Mouse (Mus musculus): Measurements from ENCODE around the gene Itga6. TPM values are rescaled to one million over a fixed set of nuclear protein-coding genes. Genes with fewer than 3 reads are reported as not detected.

Itga6 gene
- total and polyA plus RNA-seq, 3 experiments: 0.38 to 2.6 (median 1.1) TPM

DNA sequence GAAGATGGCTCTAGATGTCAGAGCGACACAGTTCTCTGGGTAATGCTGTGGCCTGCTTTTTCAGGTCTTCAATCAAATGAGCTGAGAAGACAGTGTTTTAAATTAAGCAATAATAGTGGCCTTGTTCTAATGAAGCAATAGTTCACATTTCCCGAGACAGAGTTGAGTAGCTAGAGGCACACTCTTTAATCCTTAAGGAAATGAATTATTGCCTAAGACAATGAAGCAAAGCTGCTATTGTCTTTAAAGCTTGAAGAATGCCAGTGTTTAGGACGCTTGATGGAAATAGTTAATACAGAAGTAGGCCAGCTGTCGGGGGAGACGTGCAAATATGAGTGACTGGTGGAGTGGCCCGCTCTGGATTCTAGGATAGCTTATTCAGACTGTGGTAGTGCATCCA lies 65.5 kb downstream of the Itga6 start:
- ATAC-seq (ENCODE audit: extremely low read depth, insufficient number of reproducible peaks, low FRiP score, poor library complexity, severe bottlenecking) (no peak), DNase-seq (ENCODE audit: low spot score) (no peak)
- Histone ChIP-seq H3K9me3 (replicated peaks) (no peaks in the 10 kb centered on the region), H3K36me3 (replicated peaks) (no peaks in the 10 kb centered on the region), H3K27me3 (ENCODE audit: insufficient read depth, low read length) (peaks cover 21% of the 10 kb centered on the region), H3K4me3 (ENCODE audit: low read depth, low read length) (no peak overlapping the region), H3K4me1 (ENCODE audit: insufficient read depth, low read depth, low read length) (peaks cover 26% of the 10 kb centered on the region)
- TF ChIP-seq GATA1 (IDR thresholded peaks at IDR 0.05; ENCODE audit: borderline replicate concordance, low read length) (no peak), CTCF (IDR thresholded peaks at IDR 0.05; ENCODE audit: low read depth, low read length) (no peak), TAL1 (conservative IDR thresholded peaks at IDR 0.05; ENCODE audit: low read depth, low read length) (no peak)

DNA sequence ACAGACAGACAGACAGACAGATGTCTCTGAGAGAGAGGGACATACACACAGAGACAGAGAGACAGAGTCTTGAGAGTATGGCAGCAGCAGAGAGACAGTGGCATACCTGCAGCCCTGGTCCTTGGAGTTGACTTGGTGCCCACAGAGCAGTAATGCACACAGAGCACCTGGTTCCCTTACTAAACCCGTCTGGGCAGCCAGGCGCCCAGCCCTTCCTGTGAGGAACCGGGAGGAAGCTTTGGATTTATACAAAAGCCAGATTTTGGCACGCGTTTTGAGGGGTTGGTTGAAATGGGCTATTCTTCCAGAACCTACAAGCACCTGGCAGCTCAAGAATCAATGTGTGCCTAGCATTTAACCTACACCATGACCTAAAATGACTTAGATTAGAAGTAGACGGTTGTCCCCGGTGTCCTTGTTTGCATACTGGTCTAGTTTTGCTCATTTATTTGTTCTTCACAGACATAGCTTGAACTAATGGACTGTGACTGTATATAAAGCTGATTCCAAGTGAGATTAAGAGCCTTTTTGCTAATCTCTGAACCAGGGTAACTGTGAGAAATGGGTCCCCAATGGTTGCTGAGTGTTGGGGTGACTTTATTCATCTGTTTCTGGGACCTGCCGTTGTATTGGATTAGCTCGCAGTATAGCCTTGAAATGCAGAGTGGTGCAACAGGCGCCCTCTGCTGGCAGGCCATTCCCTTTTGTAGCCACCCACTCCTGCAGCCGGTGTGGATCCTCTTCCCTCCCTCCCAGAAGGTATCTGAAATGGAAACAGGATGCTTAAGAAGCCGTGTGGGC lies 67.0 kb downstream of the Itga6 start:
- ATAC-seq (ENCODE audit: extremely low read depth, insufficient number of reproducible peaks, low FRiP score, poor library complexity, severe bottlenecking): no peak
- H3K4me1 ChIP-seq (ENCODE audit: insufficient read depth, low read depth, low read length): peaks cover 35% of the 10 kb centered on the region
- DNase-seq (ENCODE audit: low spot score): peak; percentile 52
- no peak overlapping the region for H3K4me3 ChIP-seq (ENCODE audit: low read depth, low read length)
- no peaks in the 10 kb centered on the region for H3K9me3 ChIP-seq (replicated peaks)
- peak; percentile 86 for TF ChIP-seq CTCF (IDR thresholded peaks at IDR 0.05; ENCODE audit: low read depth, low read length)
- TF ChIP-seq GATA2 (IDR thresholded peaks at IDR 0.05; ENCODE audit: borderline replicate concordance, low read depth, low read length): no peak
- peaks cover 19% of the 10 kb centered on the region for H3K27me3 ChIP-seq (ENCODE audit: insufficient read depth, low read length)
- no peaks in the 10 kb centered on the region for H3K36me3 ChIP-seq (replicated peaks)

DNA sequence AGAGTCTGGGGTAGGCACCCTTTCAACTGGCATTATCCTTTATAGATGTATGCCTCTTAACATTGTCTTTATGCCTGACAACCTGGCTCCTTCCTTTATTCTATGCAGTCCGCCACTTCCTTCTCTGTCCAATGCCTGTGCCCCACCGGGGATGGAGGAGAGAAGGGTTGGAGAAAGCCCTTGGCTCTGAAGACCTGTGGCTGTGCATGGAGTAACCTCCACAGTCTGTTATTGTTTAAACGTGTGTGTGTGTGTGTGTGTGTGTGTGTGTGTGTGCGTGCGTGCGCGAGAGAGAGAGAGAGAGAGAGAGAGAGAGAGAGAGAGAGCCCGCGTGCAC lies 67.6 kb downstream of the Itga6 start:
- Histone ChIP-seq H3K9me3 (replicated peaks) (no peaks in the 10 kb centered on the region), H3K4me1 (ENCODE audit: insufficient read depth, low read depth, low read length) (peaks cover 35% of the 10 kb centered on the region), H3K27me3 (ENCODE audit: insufficient read depth, low read length) (peaks cover 16% of the 10 kb centered on the region), H3K4me3 (ENCODE audit: low read depth, low read length) (no peak overlapping the region), H3K36me3 (replicated peaks) (no peaks in the 10 kb centered on the region)
- DNase-seq (ENCODE audit: low spot score): no peak
- no peak for ATAC-seq (ENCODE audit: extremely low read depth, insufficient number of reproducible peaks, low FRiP score, poor library complexity, severe bottlenecking)
- no peak for TF ChIP-seq POLR2AphosphoS5 (IDR thresholded peaks at IDR 0.05; ENCODE audit: insufficient replicate concordance, low read depth, low read length)
- TF ChIP-seq GATA2 (IDR thresholded peaks at IDR 0.05; ENCODE audit: borderline replicate concordance, low read depth, low read length): no peak
- TF ChIP-seq GATA1 (IDR thresholded peaks at IDR 0.05; ENCODE audit: borderline replicate concordance, low read length): no peak
- TF ChIP-seq CTCF (IDR thresholded peaks at IDR 0.05; ENCODE audit: low read depth, low read length): no peak
- TF ChIP-seq TAL1 (conservative IDR thresholded peaks at IDR 0.05; ENCODE audit: low read depth, low read length): no peak

DNA sequence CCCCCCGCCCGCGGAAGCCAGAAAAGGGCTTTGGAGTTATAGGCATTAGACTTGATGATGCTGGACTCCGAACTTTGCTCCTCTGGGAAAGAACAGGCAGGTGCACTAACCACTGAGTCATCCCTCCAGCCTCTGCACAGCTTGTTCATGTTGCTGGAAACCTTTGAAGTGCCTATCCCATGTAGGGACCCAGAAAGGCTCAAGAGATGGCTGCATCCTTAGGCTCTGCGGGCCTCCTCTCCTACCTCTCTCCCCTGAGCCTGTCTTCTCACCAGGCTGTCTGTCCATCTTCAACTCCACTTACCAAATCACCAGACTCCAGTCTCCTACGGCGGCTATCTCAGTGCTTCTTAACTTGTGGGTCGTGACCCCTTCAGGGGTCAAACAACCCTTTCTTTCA lies 68.0 kb downstream of the Itga6 start:
- DNase-seq (ENCODE audit: low spot score): peak; percentile 22
- no peaks in the 10 kb centered on the region for H3K36me3 ChIP-seq (replicated peaks)
- peaks cover 16% of the 10 kb centered on the region for H3K27me3 ChIP-seq (ENCODE audit: insufficient read depth, low read length)
- H3K4me3 ChIP-seq (ENCODE audit: low read depth, low read length): no peak overlapping the region
- no peaks in the 10 kb centered on the region for H3K9me3 ChIP-seq (replicated peaks)
- H3K4me1 ChIP-seq (ENCODE audit: insufficient read depth, low read depth, low read length): peaks cover 35% of the 10 kb centered on the region
- ATAC-seq (ENCODE audit: extremely low read depth, insufficient number of reproducible peaks, low FRiP score, poor library complexity, severe bottlenecking): no peak
- TF ChIP-seq GATA2 (IDR thresholded peaks at IDR 0.05; ENCODE audit: borderline replicate concordance, low read depth, low read length) (no peak), GATA1 (IDR thresholded peaks at IDR 0.05; ENCODE audit: borderline replicate concordance, low read length) (no peak), TAL1 (conservative IDR thresholded peaks at IDR 0.05; ENCODE audit: low read depth, low read length) (no peak), CTCF (IDR thresholded peaks at IDR 0.05; ENCODE audit: low read depth, low read length) (no peak), POLR2AphosphoS5 (IDR thresholded peaks at IDR 0.05; ENCODE audit: insufficient replicate concordance, low read depth, low read length) (no peak)

DNA sequence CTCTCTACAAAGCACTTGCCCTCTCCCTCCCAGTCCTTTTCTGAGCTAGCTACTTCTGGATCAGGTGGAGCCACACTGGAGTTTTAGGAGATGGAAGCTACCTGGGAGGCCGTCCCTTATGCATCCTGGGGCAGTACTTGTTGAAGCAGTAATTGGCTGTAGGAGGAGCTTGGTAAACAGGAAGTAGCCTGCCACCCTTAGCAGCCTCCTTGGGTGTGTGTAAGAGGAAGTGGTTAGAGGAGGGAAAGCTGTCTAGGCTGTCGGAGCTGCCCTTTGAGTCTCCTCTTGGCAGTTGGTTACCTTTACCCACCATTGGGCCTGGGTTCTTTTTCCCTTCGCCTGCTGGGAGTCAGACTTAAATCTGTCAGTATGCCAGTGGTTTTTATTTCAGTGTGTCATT lies 68.6 kb downstream of the Itga6 start:
- TF ChIP-seq TAL1 (conservative IDR thresholded peaks at IDR 0.05; ENCODE audit: low read depth, low read length): no peak
- TF ChIP-seq POLR2AphosphoS5 (IDR thresholded peaks at IDR 0.05; ENCODE audit: insufficient replicate concordance, low read depth, low read length): 0 out of 2 replicates have a peak, but pooled peaks have one; percentile 48
- Histone ChIP-seq H3K27me3 (ENCODE audit: insufficient read depth, low read length) (peaks cover 17% of the 10 kb centered on the region), H3K4me1 (ENCODE audit: insufficient read depth, low read depth, low read length) (peaks cover 35% of the 10 kb centered on the region), H3K36me3 (replicated peaks) (no peaks in the 10 kb centered on the region), H3K9me3 (replicated peaks) (no peaks in the 10 kb centered on the region), H3K4me3 (ENCODE audit: low read depth, low read length) (peak overlapping the region; percentile 22; the same call in 1 of the 2 replicates)
- ATAC-seq (ENCODE audit: extremely low read depth, insufficient number of reproducible peaks, low FRiP score, poor library complexity, severe bottlenecking): peak; percentile 97
- DNase-seq (ENCODE audit: low spot score): peak; percentile 97

DNA sequence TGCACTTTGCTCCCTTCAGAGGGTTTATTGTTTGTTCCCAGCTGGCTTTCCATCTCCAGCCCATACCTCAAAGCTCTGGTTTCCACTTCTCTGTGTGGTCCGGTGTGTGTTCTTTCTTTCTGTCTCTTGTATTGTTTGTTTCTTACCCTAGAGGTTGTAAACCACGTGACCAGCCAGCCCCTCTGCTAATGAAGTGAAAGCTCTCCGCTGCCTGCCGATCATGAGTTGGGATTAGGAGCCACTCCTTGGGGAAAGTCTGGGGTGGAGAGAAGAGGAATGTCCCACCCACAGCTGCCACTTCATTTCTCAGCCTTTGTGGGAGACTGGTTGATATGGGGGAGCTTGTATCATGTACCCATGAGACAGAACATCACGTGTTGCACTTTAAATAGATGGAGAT lies 69.9 kb downstream of the Itga6 start:
- Histone ChIP-seq H3K9me3 (replicated peaks) (no peaks in the 10 kb centered on the region), H3K27me3 (ENCODE audit: insufficient read depth, low read length) (peaks cover 13% of the 10 kb centered on the region), H3K36me3 (replicated peaks) (no peaks in the 10 kb centered on the region), H3K4me1 (ENCODE audit: insufficient read depth, low read depth, low read length) (peaks cover 35% of the 10 kb centered on the region), H3K4me3 (ENCODE audit: low read depth, low read length) (no peak overlapping the region)
- TF ChIP-seq TAL1 (conservative IDR thresholded peaks at IDR 0.05; ENCODE audit: low read depth, low read length): no peak
- TF ChIP-seq GATA2 (IDR thresholded peaks at IDR 0.05; ENCODE audit: borderline replicate concordance, low read depth, low read length): no peak
- no peak for TF ChIP-seq GATA1 (IDR thresholded peaks at IDR 0.05; ENCODE audit: borderline replicate concordance, low read length)
- no peak for TF ChIP-seq CTCF (IDR thresholded peaks at IDR 0.05; ENCODE audit: low read depth, low read length)
- no peak for TF ChIP-seq POLR2AphosphoS5 (IDR thresholded peaks at IDR 0.05; ENCODE audit: insufficient replicate concordance, low read depth, low read length)
- DNase-seq (ENCODE audit: low spot score) (no peak), ATAC-seq (ENCODE audit: extremely low read depth, insufficient number of reproducible peaks, low FRiP score, poor library complexity, severe bottlenecking) (no peak)
